Mouse (Mus musculus) thymus, adult 2 months (tissue): ENCODE measurements around the gene Gm5475. TPM values are rescaled to one million over a fixed set of nuclear protein-coding genes. Genes with fewer than 3 reads are reported as not detected.
"Not testable (repeated sequence)": the region's sequence is repeated elsewhere in the genome, so short reads cannot be mapped to it uniquely, and the experiment has no call there.

Experiments
- DNase-seq: peaks from one replicate; pipeline ENCODE4 v3.0.0; 2021
- H3K27ac ChIP-seq: fragments of 200-500 bp; 2 replicates; pipeline ENCODE4 v1.5.1; 2012; ENCODE audit warnings: low read length, control low read depth; ENCODE audit not compliant: control insufficient read depth, insufficient read depth
- H3K27me3 ChIP-seq: fragments of 200-500 bp; 2 replicates; pipeline ENCODE4 v1.6.1; 2012; ENCODE audit warnings: mild to moderate bottlenecking, low read length, moderate library complexity, mixed read lengths; ENCODE audit not compliant: control insufficient read depth, insufficient read depth
- H3K36me3 ChIP-seq: fragments of 200-500 bp; 2 replicates; pipeline ENCODE4 v1.6.1; 2012; ENCODE audit warnings: mild to moderate bottlenecking, low read length, moderate library complexity; ENCODE audit not compliant: control insufficient read depth, insufficient read depth
- H3K4me1 ChIP-seq: fragments of 200-500 bp; replicated peaks from 2 replicates; pipeline ENCODE4 v1.6.1; 2012; ENCODE audit warnings: low read length; ENCODE audit not compliant: control insufficient read depth, insufficient read depth
- H3K4me3 ChIP-seq: fragments of 200-500 bp; 2 replicates; pipeline ENCODE4 v1.5.1; 2012; ENCODE audit warnings: mild to moderate bottlenecking, low read length, control low read depth, moderate library complexity; ENCODE audit not compliant: control insufficient read depth, insufficient read depth
- CTCF ChIP-seq: fragments of 200-500 bp; IDR thresholded peaks from 2 replicates; pipeline ENCODE4 v1.5.1; 2012; ENCODE audit warnings: mild to moderate bottlenecking, control low read depth, low read length, moderate library complexity, borderline replicate concordance; ENCODE audit not compliant: control insufficient read depth, poor library complexity, insufficient read depth; ENCODE audit errors: extremely low read depth
- POLR2A ChIP-seq: fragments of 200-500 bp; IDR thresholded peaks from 2 replicates; pipeline ENCODE4 v1.6.1; 2012; ENCODE audit warnings: mild to moderate bottlenecking, low read length, control low read depth, moderate library complexity; ENCODE audit not compliant: control insufficient read depth, poor library complexity, insufficient read depth; ENCODE audit errors: extremely low read depth
- WGBS: fragments of 180-500 bp; shearing (Covaris S2); methylation state at CpG from one replicate; pipeline ENCODE4 v1.1.7; 2018; 5-methylcytosine and 5-hydroxymethylcytosine counted together
- polyA plus RNA-seq: library from polyadenylated mRNA; depleted of rRNA; stranded (reverse); fragments of >200 nt; gene quantifications from 2 replicates; pipeline ENCODE4 v1.2.3, GENCODE M21; 2012; rRNA removed

Gm5475 gene
- 0.04 and 0.05 TPM in 2 replicates for polyA plus RNA-seq

DNA sequence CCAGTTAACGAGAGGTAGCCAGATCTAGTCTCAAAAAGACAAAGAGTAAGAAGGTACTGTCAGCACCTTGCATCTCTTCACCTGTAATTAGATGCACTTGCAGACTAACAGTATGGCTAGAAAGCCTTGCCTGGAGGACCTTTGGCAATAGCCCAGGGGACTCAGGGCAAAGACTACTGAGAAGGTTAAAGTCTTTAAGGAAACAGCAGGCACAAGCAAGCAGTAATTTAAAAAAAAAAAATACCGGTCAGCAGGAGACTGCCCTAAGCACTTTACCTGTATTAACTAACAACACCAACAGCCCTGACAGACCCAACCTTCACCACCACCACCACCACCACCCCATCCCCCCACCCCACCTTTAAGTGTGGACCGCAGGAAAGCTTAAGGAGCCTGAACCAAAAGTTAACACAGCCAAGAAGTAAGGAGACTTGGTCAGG is at the start of gene Gm5475:
TSS of gene Gm5475 (plus strand) at position 390 of the 440 bp plus-strand sequence.
- Histone ChIP-seq H3K4me3 (peak within 1 kb of the TSS; percentile 59), H3K27ac (peak within 1 kb of the TSS; percentile 26; the same call in 1 of the 2 replicates), H3K4me1 (peaks cover 46% of the 10 kb centered on the region)
- not testable (repeated sequence) for H3K27me3 ChIP-seq, DNase-seq, H3K36me3 ChIP-seq
- 74% methylated on average over 3 of the region's 3 CpGs for WGBS

DNA sequence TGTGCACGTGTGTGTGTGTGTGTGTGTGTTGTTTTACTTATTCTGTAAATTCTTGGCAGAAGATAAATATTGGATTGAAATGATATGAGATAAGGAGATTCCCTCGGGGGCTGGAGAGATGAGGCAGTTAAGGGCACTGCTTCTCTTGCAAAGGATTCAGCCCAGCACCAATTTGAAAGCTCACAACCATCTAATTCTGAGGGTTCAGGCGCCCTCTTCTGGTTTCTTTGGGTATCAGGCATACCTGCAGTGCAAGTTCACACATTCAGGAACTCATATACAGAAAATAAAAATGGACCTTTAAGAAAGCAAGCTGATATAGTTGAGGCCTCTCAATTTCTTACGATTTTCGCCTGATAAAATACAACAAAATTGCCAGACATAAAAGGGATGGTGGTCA is 46.9 kb upstream of the Gm5475 start:
- Histone ChIP-seq H3K36me3 (no peaks in the 10 kb centered on the region), H3K27ac (no peak overlapping the region), H3K4me3 (no peak overlapping the region), H3K27me3 (no peaks in the 10 kb centered on the region), H3K4me1 (no peaks in the 10 kb centered on the region)
- TF ChIP-seq POLR2A = no peak
- peak; percentile 46 for DNase-seq
- 57% methylated on average over 5 of the region's 5 CpGs for WGBS

DNA sequence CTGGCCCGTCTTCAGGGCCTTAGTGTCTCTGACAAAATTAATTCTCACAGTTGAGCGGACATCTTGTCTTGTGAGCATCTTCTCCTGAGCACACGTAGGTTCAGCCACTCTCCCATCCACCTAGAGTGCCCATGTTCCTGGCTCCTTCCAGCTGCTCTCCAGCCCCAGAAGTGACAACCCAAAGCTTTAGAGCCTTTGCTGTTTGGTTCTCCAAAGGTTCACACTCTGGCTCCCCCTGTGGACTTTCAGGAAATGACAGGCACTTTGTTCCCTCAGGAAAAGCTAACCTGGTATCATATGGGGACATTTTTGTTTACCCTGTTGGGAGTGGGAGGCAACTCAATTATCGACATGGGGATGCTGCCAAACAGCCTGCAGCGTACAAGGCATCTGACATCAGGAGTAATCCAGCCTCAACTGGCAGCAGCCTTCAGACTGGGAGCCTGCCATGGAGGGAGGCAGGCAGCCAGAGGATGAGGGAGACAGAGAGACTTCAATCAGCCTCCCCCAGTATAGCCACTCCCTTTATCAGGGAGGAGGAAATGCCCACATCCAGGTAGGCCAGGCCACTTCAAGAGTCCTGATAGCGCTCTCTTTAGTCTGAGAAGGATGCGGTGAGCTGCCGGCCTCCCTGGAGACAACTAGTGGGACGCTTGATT is 44.0 kb upstream of the Gm5475 start:
- H3K36me3 ChIP-seq, H3K4me3 ChIP-seq, H3K27ac ChIP-seq, DNase-seq, H3K4me1 ChIP-seq, H3K27me3 ChIP-seq: not testable (repeated sequence)
- WGBS = 77% methylated on average over 4 of the region's 9 CpGs

DNA sequence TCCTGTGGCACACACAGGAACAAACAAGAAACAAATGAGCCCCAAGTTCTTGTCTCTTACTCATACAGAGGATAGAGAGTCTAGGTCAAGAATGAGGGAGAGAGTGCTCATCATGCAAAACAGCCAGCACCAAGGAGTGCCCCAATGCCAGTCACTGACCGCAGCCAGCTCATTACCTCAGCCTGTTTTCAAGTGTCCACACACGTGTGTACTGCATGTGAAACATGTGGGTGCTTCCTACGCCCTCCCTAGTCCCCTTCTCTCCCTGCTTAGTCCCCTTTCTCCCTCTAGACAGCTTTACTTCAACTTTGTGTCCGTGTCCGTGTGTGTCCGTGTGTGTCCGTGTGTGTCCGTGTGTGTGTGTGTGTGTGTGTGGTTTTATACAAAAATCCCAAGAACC is 42.3 kb upstream of the Gm5475 start:
- Histone ChIP-seq H3K4me1 (no peaks in the 10 kb centered on the region), H3K27me3 (no peaks in the 10 kb centered on the region), H3K27ac (no peak overlapping the region), H3K36me3 (no peaks in the 10 kb centered on the region), H3K4me3 (no peak overlapping the region)
- no peak for DNase-seq
- no peak for TF ChIP-seq CTCF
- no peak for TF ChIP-seq POLR2A
- 91% methylated on average over 8 of the region's 8 CpGs for WGBS

DNA sequence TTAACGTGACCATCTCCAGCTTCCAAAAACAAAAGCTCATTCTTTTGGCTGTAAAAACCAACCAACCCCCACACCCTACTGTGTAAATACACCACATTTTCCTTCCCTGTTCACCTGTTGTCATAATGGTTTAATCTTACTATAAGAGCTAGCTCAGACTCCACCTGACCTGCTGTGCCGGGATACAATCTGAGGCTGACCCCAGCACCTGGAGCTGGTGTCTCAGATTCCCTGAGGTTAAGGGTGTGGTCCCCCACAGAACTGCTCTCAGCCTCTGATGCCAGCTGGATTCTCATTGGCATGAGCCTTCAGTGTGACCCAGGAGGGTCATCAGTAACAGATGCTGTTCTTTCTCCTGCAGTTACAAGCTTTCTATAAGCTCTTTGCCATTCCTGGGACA is 41.8 kb upstream of the Gm5475 start:
- Histone ChIP-seq H3K27me3 (no peaks in the 10 kb centered on the region), H3K27ac (no peak overlapping the region), H3K4me1 (no peaks in the 10 kb centered on the region), H3K36me3 (no peaks in the 10 kb centered on the region), H3K4me3 (no peak overlapping the region)
- WGBS = 73% methylated on average over 2 of the region's 2 CpGs
- TF ChIP-seq CTCF (no peak), POLR2A (no peak)
- no peak for DNase-seq

DNA sequence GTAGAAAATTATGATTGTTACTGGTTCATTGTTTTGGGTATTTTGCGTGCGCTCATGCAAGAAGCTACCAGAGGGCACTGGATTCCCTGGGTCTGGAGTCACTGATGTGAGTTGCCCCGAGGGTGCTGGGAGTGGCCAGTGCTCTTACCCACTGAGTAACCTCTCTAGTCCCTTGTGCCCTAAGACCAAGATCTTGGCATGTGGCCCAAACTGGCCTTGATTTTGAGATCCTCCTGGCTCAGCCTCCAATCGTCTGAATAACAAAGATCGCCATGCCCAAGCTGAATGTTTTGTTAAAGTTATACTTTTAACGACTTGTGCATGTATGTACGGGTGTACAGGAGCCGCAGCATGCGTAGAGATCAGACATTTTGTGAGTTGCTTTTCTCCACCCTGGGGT is 36.2 kb upstream of the Gm5475 start:
- WGBS = 95% methylated on average over 9 of the region's 9 CpGs
- H3K27ac ChIP-seq = no peak overlapping the region
- H3K4me3 ChIP-seq = no peak overlapping the region
- no peaks in the 10 kb centered on the region for H3K27me3 ChIP-seq
- TF ChIP-seq POLR2A (no peak), CTCF (no peak)
- DNase-seq = no peak
- peaks cover 13% of the 10 kb centered on the region for H3K4me1 ChIP-seq
- no peaks in the 10 kb centered on the region for H3K36me3 ChIP-seq

DNA sequence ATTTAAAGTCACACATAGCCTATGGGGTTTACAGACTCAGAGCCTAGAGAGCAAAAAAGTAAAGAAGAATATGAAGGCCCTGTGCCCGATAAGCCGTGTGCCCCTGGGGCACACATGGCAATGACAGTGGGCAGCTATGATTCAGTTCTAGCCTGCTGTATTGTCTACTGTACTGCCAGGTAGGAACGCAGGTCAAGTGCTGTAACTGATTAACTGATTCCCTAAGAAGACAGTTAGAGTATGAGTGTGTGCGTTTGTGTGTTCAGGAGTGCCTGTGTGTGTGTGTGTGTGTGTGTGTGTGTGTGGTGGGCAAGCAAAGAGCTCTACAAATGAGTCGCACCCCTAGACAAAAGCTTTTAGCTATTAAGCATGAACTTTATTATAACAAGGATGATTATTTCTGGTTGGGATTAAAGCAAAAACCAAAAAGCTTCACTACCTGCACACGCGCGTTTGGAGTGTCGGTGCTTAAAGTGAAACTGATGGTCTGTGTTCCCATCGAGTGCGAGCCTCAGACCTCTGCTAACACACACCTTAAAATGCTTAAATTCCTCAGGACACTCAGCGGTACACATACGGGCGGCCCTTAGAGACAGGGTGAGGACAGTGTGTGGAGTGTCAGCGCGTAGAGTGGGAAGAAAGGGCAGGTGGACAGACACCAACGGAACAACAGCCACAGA is 34.3 kb upstream of the Gm5475 start:
- H3K27ac ChIP-seq = no peak overlapping the region
- H3K4me1 ChIP-seq = peaks cover 13% of the 10 kb centered on the region
- H3K4me3 ChIP-seq = no peak overlapping the region
- no peaks in the 10 kb centered on the region for H3K36me3 ChIP-seq
- no peaks in the 10 kb centered on the region for H3K27me3 ChIP-seq
- no peak for DNase-seq
- TF ChIP-seq CTCF (no peak), POLR2A (no peak)
- WGBS = 82% methylated on average over 17 of the region's 17 CpGs
